Mouse (Mus musculus) cortical plate, adult 2 months (tissue): ENCODE measurements at regions not wholly inside any gene's neighbourhood (a gene's known extent, or its start where the extent isn't known, plus 50 kb on each side); places are given as distances from the start of the nearest gene placed in this dataset.

Experiments
- H3K27ac ChIP-seq: fragments of 200-500 bp; 2 replicates; pipeline ENCODE4 v1.5.1; 2012; ENCODE audit warnings: low read length, control low read depth, inconsistent platforms; ENCODE audit not compliant: insufficient read depth
- H3K4me1 ChIP-seq: fragments of 200-500 bp; 2 replicates; pipeline ENCODE4 v1.6.1; 2011; ENCODE audit warnings: low read length; ENCODE audit not compliant: control insufficient read depth, insufficient read depth
- H3K4me3 ChIP-seq: fragments of 200-500 bp; 2 replicates; pipeline ENCODE4 v1.5.1; 2011; ENCODE audit warnings: mild to moderate bottlenecking, low read length, control low read depth; ENCODE audit not compliant: insufficient read depth
- CTCF ChIP-seq: fragments of 200-500 bp; IDR thresholded peaks from 2 replicates; pipeline ENCODE4 v1.5.1; 2011; ENCODE audit warnings: mild to moderate bottlenecking, control low read depth, low read length; ENCODE audit not compliant: insufficient read depth; ENCODE audit errors: extremely low read depth
- POLR2A ChIP-seq: fragments of 200-500 bp; IDR thresholded peaks from 2 replicates; pipeline ENCODE4 v1.6.1; 2011; ENCODE audit warnings: mild to moderate bottlenecking, low read length, control low read depth; ENCODE audit not compliant: insufficient read depth; ENCODE audit errors: extremely low read depth

DNA sequence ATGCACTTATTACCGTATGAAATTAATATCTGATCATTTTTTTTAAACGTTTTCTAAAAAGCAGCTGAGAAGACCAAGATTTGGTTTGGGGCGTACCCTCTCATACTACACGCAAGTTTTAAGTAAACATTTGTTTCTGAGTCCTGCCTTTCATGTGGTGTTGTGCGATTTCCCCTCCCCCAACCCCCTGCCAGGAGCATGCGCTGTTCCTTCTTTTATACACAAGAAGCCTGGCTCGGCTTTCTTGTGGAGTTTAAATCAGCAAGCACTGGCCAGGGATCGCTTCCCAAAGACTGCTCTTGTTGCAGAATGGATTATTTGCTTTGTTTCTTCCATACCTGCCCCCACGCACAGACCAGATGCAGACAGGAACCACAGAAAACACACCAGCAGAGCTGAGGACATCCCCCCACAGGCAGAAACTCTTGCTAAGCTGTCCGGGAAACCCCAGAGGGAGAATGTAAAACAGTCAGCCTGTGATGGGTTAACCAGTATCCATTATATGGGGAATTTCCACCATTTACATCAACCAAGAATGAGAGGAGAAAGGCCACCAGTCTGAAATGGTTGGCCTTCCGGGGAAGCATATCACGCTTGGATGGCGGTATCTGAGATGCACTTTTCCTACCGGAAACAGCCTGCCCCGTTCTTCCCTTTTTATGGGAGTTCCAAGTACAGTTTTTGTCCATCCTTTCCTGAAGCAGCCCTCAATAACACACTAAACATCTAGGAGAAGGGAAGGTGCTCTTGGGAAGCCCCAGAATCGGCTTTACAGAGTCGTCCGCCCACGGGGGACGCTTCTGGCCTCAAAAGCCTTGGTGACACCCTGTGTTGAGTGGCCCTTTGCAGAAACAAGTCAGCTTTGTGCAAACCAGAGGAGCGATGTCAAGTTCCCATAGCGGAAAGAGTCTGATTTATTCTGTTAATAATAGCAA lies 91.3 kb downstream of the Tomm20 start:
- TF ChIP-seq POLR2A (no peak), CTCF (no peak)
- Histone ChIP-seq H3K27ac (no peak overlapping the region), H3K4me3 (no peak overlapping the region)

DNA sequence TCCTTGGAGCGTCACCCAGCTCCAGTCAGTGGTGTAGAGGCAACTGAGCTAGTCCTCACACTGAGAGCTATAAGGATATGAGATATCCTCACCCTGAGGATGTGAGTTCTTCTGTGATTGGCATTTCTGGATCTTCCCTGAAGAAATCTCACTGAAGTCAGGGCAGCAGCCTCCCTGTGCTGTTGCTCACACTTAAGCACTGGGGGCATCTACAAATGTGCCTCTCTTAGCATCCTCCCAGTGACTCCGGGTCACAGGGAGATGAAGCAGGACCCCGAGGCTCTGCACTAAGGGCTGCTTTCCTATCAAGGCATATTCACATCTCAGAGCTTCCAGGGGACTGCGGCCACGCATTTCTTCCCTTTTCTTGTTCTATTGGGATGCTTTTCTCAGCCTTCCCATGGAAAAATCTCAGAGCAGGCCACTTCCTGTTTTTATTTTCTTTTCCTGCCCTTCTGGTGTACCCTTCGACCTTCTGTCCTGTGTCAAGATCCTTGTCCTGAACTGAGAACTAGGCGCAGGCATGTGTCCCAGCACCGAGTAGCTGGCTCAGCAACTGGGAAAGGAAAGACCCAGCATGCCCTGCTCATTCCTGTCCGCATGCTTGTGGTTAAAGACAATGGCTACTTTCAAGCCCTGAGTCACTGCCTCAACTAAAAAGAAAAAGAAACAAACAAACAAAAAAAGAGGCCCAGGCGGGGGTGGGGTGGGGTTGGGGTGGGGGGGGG lies 92.8 kb downstream of the Tomm20 start:
- no peak overlapping the region for H3K4me3 ChIP-seq

More for the DNA sequence above, 91.3 kb downstream of the Tomm20 start:
- no peaks in the 10 kb centered on the region for H3K4me1 ChIP-seq

GRCm38 (mm10) chr8:126852184-126852583 lies 93.5 kb downstream of the Tomm20 start:
- no peaks in the 10 kb centered on the region for H3K4me1 ChIP-seq
- peak overlapping the region; percentile 84 for H3K27ac ChIP-seq
- H3K4me3 ChIP-seq, result no peak overlapping the region
- TF ChIP-seq CTCF, result no peak
- TF ChIP-seq POLR2A, result no peak

More for the DNA sequence above, 92.8 kb downstream of the Tomm20 start:
- TF ChIP-seq CTCF, result no peak
- no peak for TF ChIP-seq POLR2A
- H3K27ac ChIP-seq, result peak overlapping the region; percentile 84
- no peaks in the 10 kb centered on the region for H3K4me1 ChIP-seq

- TF ChIP-seq CTCF (no peak), POLR2A (no peak)
- Histone ChIP-seq H3K27ac (peak overlapping the region; percentile 84), H3K4me3 (no peak overlapping the region), H3K4me1 (no peaks in the 10 kb centered on the region)
These were observed 93.9 kb downstream of the Tomm20 start for GRCm38 (mm10) chr8:126851780-126852179.

GRCm38 (mm10) chr8:126850189-126850535 lies 95.5 kb downstream of the Tomm20 start:
- no peaks in the 10 kb centered on the region for H3K4me1 ChIP-seq
- TF ChIP-seq CTCF (no peak), POLR2A (no peak)
- H3K4me3 ChIP-seq, result no peak overlapping the region
- H3K27ac ChIP-seq, result 0 out of 2 replicates have a peak overlapping the region, but pooled peaks have one; percentile 23

DNA sequence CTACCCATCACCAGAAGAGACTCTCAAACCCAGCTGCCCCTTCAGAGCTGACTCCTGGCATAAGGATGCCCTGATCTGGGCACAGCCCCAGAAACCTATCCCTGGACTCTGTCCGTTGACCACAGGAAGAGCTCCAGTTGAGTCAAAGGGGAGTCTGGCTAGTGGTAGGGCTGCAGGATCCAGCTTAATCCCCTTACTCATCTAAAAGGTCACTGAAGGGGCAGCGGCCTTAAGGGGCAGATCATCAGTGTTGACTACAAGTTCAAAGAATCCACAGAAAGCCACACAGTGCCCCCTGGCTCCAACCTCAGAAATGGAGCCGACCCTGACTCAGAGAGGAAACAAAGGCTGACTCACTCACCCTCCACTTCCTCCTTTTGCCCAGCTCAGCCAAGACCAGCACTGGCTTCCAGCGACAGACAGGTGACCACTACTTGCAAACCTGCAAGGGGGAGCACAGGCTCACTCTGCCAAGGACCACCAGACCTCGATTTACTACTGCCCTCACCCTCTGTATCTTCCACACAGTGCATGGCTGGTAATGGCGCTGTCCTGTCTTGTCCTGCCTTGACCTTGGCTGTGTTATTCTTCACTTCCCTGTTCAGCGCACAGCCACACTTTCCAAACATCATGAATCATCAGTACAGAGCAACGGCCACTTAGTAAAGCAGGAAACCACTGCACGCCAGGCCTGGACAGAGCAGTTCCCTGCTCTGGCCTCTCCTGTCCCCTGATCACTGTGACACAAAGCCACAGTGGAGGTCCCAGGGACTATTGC lies 96.0 kb downstream of the Tomm20 start:
- Histone ChIP-seq H3K4me1 (no peaks in the 10 kb centered on the region), H3K27ac (peak overlapping the region; percentile 15; the same call in 1 of the 2 replicates), H3K4me3 (no peak overlapping the region)
- TF ChIP-seq CTCF (no peak), POLR2A (no peak)

DNA sequence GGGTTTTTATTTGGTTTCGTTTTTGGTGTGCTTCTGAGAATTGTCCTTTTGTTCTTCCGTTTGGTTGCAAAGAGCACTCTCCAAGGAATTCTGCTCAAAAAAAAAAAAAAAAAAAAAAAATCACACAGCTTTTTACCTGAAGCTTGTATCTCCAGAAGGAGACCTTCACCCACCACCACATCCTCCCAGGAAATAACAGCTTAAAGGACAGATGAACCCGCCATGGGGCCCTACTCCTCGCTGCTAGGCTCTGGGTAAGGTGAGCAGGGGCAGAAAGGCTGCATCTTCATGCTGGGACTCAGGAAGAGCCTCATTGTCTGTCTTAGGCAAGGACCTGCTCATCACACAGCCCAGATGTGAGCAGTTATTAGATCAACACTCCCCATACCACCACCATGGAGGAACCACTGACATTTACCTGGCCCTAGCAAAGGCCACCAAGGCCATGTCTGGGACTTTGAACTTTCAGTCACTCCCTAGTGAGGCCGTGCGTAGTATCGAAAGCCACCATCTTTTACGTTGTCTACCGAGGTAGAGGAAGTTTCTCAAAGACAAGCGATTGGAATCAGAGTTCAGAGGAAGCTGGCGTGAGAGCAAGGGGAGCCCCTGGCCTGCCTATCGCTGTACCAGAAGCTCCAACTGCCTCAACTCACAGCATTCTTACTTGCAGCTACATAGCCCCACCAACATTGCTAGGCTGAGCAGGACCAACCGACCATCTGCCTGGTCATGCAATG lies 97.1 kb downstream of the Tomm20 start:
- H3K4me3 ChIP-seq, result no peak overlapping the region
- no peaks in the 10 kb centered on the region for H3K4me1 ChIP-seq
- H3K27ac ChIP-seq, result no peak overlapping the region
- TF ChIP-seq POLR2A, result no peak
- no peak for TF ChIP-seq CTCF

DNA sequence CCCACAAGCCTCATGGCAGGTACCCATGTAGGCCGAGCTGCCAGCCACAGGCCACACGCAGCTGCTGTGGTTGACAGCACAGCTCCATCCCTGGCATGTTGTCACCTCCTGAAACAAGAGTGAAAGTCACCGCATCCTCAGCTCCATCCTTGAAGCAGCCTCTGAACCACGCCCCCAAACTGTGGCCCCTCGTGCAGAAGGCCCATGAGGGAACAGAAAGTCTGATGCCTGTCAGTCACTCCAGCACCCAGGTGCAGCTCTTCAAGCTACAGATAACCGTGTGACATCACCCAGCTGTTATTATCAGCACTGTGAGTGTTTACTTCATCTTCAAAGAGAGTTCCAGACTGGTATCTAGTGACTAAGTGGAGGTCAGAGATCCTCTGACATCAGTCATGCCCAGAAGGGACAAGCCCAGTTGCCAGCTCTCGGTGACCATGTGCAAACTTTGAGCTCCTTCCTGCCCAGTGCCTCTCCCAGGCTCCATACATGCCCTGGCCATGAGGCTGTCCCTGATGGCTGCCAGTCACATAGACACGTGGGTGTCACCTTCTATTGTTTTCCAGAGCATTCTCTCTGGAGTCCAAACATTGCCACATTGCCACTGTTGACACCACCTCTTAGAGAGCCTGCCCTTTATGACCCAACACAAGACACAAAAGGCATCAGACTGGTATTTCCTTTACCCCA lies 97.8 kb downstream of the Tomm20 start:
- Histone ChIP-seq H3K4me3 (no peak overlapping the region), H3K4me1 (no peaks in the 10 kb centered on the region), H3K27ac (no peak overlapping the region)
- TF ChIP-seq POLR2A (no peak), CTCF (no peak)

GRCm38 (mm10) chr8:126846188-126846565 lies 99.5 kb downstream of the Tomm20 start:
- H3K27ac ChIP-seq, result no peak overlapping the region
- no peak for TF ChIP-seq POLR2A
- TF ChIP-seq CTCF, result no peak
- H3K4me3 ChIP-seq, result no peak overlapping the region
- H3K4me1 ChIP-seq, result no peaks in the 10 kb centered on the region
